Mouse (Mus musculus) c-Kit-negative CD71-positive TER-119-positive erythroid progenitor cells, embryonic 14.5 days (primary cell): Measurements from ENCODE around the gene Acan.
A peak's percentile ranks its signal among the peaks of the same experiment; 100 is the strongest.

Experiments
- DNase-seq: peaks from one replicate; pipeline ENCODE4 v3.0.0-alpha.2; 2013; ENCODE audit warnings: low read depth, low spot score

The Acan gene

GRCm38 (mm10) chr7:79139891-79140591 lies 86.8 kb downstream of the Acan start:
- peak; percentile 9 for DNase-seq

- peak; percentile 26 for DNase-seq
Observed at GRCm38 (mm10) chr7:79140897-79141296, 87.6 kb downstream of the Acan start.

DNA sequence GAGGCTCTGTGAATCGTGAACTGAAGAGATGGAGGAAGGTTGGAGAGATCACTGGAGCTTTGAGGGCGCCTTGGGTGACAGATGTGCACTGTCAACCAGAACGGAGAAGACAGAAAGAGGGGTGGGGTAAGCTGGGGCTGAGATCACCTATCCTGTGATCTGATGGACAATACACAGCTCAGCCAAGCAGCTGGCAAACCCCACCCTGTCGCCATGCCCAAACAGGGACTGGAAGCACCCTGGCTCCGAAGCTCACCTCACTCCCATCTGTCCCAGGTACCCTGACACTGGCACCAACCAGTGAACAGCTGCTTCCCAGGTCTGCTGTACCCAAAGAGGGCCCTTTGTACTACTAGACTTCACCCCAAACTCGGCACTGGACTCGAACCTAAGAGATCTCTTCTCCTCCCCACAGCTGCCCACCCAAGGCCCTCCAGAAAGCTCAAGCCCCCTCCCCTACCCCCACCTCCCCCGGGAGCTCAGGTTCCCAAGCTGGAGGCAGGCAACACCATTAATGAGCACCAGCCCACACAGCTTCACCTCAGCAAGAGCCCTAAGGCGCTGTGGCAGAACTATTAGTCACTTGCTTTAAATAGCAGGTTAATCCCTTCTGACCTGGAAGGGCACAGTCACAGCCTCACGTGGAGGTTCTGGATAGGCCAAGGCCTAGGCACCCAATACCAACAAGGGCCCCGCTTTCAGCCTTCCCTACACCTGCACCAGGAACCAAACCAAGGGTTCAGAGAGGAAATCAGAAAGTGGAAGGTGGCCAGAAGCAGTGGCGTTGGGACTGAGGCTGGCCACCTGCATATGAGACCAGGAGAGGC lies 93.9 kb downstream of the Acan start:
- no peak for DNase-seq

DNA sequence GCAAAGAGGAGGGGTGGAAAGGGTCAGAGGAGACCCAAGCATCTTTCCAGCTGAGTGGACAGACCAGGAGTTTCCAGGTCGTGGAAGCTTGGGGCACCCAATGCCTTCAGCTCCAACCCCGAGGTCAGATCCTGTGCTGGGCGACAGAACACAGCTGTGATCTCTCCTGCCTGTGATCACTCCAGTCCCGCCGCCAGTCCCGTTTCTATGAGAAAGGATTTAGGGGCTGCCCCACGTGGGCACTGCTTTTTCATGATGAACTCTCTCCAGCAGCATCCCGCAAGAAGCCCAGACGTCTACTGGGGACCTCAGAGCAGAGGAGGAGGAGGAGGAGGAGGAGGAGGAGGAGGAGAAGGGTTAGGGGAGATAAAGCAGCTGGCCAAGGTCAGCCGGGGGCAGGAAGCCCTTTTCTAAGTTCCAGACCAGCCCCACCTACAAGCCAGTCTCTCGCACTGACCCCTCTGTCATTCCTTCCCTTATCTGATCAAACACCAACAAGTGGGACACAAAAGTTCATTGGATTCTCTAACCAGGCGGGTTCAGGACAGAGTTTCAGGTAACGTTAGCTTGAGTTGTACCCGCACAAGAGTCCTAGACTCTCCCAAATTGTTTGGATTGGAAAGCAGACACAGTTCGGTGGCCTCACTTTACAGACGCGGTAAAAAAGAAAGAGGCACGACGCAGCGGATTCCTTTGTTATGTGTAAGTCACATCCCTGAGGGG lies 94.8 kb downstream of the Acan start:
- DNase-seq = no peak

- DNase-seq = no peak
Observed at GRCm38 (mm10) chr7:79148711-79149266, 95.5 kb downstream of the Acan start, which contains the start of gene Mfge8. Gene Mfge8 (minus strand): TSS chr7:79149060.

DNA sequence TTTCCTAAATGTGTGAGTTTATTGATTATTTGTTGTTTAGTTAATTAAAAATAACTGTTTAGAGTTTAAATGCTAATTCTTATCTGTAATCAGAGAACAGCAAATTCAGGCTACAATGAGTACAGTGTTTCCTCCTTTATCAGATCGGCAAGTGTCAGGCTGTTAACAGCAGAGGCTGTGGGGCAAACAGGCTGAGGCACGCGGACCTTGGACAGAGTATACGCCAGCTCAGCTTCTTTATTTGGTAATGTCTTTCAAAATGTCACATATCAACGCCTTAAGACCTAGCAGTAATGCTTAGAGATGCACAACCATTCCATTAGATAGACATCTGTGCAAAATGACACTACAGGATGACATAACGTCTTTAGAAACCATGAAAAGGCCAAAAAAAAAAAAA lies 96.2 kb downstream of the Acan start:
- no peak for DNase-seq

DNA sequence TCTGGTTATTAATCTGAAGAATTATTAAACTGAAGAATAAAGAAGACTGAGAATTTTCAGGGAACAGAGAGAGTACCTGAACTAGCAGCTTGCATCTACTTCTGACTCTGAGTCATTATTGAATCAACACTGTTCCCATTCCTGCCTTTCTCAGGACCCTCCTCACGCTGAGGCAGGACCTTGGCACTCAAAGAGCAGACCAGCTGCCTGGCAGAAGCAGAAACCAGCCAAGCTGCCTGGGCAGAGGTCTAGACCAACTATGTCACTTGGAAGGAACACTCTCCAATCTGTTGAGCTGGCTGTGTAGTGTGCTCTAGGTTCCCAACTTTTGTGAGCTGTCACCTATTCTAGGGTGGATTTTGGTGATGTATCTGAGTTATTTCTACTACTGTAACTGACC lies 106.1 kb downstream of the Acan start:
- DNase-seq = no peak
